Mouse (Mus musculus): Measurements from ENCODE around the gene Pip4k2a.

GRCm38 (mm10) chr2:18915372-18916041, 82.4 kb downstream of the Pip4k2a start:
- TF ChIP-seq CTCF (IDR thresholded peaks at IDR 0.05; ENCODE audit: low read depth, low read length): no peak
- no peak for TF ChIP-seq TAL1 (conservative IDR thresholded peaks at IDR 0.05; ENCODE audit: low read depth, low read length)

Data from G1E (cell line).